Mouse (Mus musculus): ENCODE measurements around the gene Tatdn2.

The Tatdn2 gene

DNA sequence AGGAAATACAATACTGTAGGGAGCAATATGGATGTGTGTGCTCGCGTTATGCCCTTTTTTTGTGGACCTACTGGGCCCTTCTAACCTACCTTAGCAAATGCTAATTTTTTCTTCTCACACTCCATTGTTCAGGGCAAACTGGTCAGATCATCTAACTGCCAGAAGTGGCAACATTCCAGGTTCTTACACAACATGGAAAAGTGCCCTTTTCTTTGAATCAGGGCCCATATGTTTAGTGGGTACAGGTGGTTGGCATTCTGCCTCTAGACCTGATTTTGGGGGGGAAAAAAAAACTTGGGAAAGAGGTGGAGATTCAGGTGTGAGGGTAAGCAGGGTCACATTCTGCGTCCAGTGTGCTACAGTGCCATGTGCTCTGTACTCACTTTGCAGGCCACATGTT is 20.7 kb downstream of the Tatdn2 start:
- Histone ChIP-seq H3K27me3 (ENCODE audit: control insufficient read depth, insufficient read depth, low read length, poor library complexity, severe bottlenecking) (no peaks in the 10 kb centered on the region), H3K36me3 (ENCODE audit: control insufficient read depth, insufficient read depth, low read length, poor library complexity, severe bottlenecking) (peaks cover 4% of the 10 kb centered on the region; the same call in 1 of the 2 replicates)
- no peak for DNase-seq (ENCODE audit: low read depth, low spot score)

GRCm38 (mm10) chr6:113719878-113720277 is 23.0 kb downstream of the Tatdn2 start, which contains the start of gene Ghrl:
Gene Ghrl (minus strand): TSS chr6:113719880.
- peaks cover 5% of the 10 kb centered on the region; the same call in 1 of the 2 replicates for H3K36me3 ChIP-seq (ENCODE audit: control insufficient read depth, insufficient read depth, low read length, poor library complexity, severe bottlenecking)
- no peaks in the 10 kb centered on the region for H3K27me3 ChIP-seq (ENCODE audit: control insufficient read depth, insufficient read depth, low read length, poor library complexity, severe bottlenecking)
- no peak for DNase-seq (ENCODE audit: low read depth, low spot score)

- Histone ChIP-seq H3K27me3 (ENCODE audit: control insufficient read depth, insufficient read depth, low read length, poor library complexity, severe bottlenecking) (no peaks in the 10 kb centered on the region), H3K36me3 (ENCODE audit: control insufficient read depth, insufficient read depth, low read length, poor library complexity, severe bottlenecking) (peaks cover 8% of the 10 kb centered on the region)
- no peak for DNase-seq (ENCODE audit: low read depth, low spot score)
These were observed 24.2 kb downstream of the Tatdn2 start for GRCm38 (mm10) chr6:113721061-113721460.

- DNase-seq (ENCODE audit: low read depth, low spot score), result no peak
- Histone ChIP-seq H3K36me3 (ENCODE audit: control insufficient read depth, insufficient read depth, low read length, poor library complexity, severe bottlenecking) (peaks cover 29% of the 10 kb centered on the region), H3K27me3 (ENCODE audit: control insufficient read depth, insufficient read depth, low read length, poor library complexity, severe bottlenecking) (no peaks in the 10 kb centered on the region)
These were observed 31.3 kb downstream of the Tatdn2 start for GRCm38 (mm10) chr6:113728181-113728580.

DNA sequence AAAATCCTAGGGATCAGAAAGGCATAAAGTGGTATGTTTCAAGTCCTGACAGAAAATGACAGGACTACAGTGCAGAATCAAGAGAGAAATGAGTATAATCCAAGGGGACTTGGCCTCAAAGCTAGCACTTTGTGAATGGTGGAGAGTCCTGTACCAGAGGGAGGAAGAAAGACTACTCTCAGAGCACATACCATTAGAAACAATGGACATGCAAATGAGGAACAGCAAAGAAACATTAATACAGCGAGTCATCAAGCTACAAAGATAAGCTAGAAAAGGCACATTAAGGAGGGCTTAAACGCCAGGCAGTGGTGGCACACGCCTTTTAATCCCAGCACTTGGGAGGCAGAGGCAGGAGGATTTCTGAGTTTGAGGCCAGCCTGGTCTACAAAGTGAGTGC is 34.4 kb downstream of the Tatdn2 start:
- Histone ChIP-seq H3K27me3 (ENCODE audit: control insufficient read depth, insufficient read depth, low read length, poor library complexity, severe bottlenecking) (no peaks in the 10 kb centered on the region), H3K36me3 (ENCODE audit: control insufficient read depth, insufficient read depth, low read length, poor library complexity, severe bottlenecking) (peaks cover 27% of the 10 kb centered on the region)
- DNase-seq (ENCODE audit: low read depth, low spot score), result no peak

DNA sequence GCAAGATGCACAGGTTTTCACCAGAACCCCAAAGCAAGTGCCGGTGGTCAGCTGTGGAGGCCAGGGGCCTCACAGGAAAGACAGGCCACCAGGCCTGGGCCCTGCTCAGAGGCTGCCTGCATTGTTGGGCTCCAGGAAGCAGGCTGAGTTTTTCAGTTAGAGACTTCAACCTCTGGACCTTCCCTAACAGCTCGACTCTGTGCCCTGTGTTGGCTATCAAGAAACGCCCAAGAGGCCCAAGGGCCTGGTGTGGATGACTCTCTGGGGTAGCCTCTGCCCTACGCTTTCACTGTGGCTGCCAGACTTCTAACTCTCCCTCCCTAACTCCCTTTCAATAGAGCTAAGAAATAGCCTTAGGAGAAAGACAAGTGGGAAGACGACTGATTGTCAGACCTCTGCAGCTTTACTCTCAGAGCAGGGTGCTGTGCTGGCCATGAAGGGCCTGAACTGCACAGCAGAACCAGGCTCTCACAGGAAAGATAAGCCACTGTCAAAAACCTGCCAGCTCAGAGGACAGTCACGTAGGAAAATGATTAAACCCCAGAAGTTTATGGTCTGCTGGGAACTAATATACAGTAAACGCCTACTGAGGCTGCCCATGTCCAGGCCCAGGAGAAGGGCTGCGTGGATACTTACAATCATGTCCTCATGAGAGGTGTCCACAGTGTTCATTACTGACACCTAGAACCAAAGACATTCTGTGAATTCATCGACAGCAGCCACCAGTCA is 40.6 kb downstream of the Tatdn2 start:
- DNase-seq (ENCODE audit: low read depth, low spot score), result no peak
- Histone ChIP-seq H3K27me3 (ENCODE audit: control insufficient read depth, insufficient read depth, low read length, poor library complexity, severe bottlenecking) (no peaks in the 10 kb centered on the region), H3K36me3 (ENCODE audit: control insufficient read depth, insufficient read depth, low read length, poor library complexity, severe bottlenecking) (peaks cover 8% of the 10 kb centered on the region)

GRCm38 (mm10) chr6:113740236-113741217 is 43.7 kb downstream of the Tatdn2 start, which contains the start of gene Sec13:
Gene Sec13 (minus strand): TSS chr6:113740743.
- H3K27me3 ChIP-seq (ENCODE audit: control insufficient read depth, insufficient read depth, low read length, poor library complexity, severe bottlenecking), result no peaks in the 10 kb centered on the region
- peaks cover 2% of the 10 kb centered on the region for H3K36me3 ChIP-seq (ENCODE audit: control insufficient read depth, insufficient read depth, low read length, poor library complexity, severe bottlenecking)
- DNase-seq (ENCODE audit: low read depth, low spot score), result peak; percentile 89

- no peak for DNase-seq (ENCODE audit: low read depth, low spot score)
- H3K27me3 ChIP-seq (ENCODE audit: control insufficient read depth, insufficient read depth, low read length, poor library complexity, severe bottlenecking), result no peaks in the 10 kb centered on the region
- H3K36me3 ChIP-seq (ENCODE audit: control insufficient read depth, insufficient read depth, low read length, poor library complexity, severe bottlenecking), result no peaks in the 10 kb centered on the region
These were observed 44.6 kb downstream of the Tatdn2 start for GRCm38 (mm10) chr6:113741425-113741824.

DNA sequence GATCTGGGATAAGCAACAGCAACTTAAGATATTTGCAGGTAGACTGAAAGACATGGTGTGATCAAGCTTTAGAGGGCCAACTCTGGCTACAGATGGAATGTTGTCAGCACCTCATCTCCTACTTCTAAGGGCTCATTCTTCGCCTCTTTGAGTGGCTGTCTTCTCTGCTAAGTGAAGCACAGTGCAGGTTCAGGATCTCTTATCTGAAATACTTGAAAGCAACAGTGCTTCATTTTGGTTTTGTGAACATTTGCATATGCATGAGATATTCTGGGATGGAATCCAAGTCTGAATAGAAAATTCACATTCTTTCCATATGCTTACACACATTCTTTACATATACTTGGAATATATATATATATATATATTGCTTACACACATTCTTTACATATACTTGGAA is 45.5 kb downstream of the Tatdn2 start:
- no peaks in the 10 kb centered on the region for H3K36me3 ChIP-seq (ENCODE audit: control insufficient read depth, insufficient read depth, low read length, poor library complexity, severe bottlenecking)
- DNase-seq (ENCODE audit: low read depth, low spot score), result no peak
- no peaks in the 10 kb centered on the region for H3K27me3 ChIP-seq (ENCODE audit: control insufficient read depth, insufficient read depth, low read length, poor library complexity, severe bottlenecking)

GRCm38 (mm10) chr6:113743111-113743510 is 46.3 kb downstream of the Tatdn2 start:
- no peaks in the 10 kb centered on the region for H3K36me3 ChIP-seq (ENCODE audit: control insufficient read depth, insufficient read depth, low read length, poor library complexity, severe bottlenecking)
- DNase-seq (ENCODE audit: low read depth, low spot score), result no peak
- H3K27me3 ChIP-seq (ENCODE audit: control insufficient read depth, insufficient read depth, low read length, poor library complexity, severe bottlenecking), result no peaks in the 10 kb centered on the region

DNA sequence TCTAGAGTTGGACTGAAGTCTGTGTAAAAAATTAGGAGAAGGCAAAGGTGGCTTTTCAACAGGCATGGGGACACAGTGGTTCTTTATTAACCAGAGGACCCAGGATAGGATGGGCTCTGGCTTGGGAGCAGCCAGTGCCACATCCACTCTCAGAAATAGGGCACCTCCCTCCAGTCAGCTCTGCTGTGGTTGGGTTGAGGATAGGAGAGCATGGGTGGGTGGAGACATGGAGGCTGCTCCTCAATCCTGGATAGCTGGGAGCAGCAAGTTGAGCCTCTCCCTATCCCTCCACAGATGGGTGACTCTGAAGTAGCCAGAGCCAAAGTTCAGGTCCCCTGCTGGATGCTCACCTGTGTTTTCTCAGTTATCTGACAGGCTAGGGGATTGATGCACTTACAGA is 48.3 kb downstream of the Tatdn2 start:
- H3K36me3 ChIP-seq (ENCODE audit: control insufficient read depth, insufficient read depth, low read length, poor library complexity, severe bottlenecking), result no peaks in the 10 kb centered on the region
- no peak for DNase-seq (ENCODE audit: low read depth, low spot score)
- no peaks in the 10 kb centered on the region for H3K27me3 ChIP-seq (ENCODE audit: control insufficient read depth, insufficient read depth, low read length, poor library complexity, severe bottlenecking)

- Histone ChIP-seq H3K27me3 (ENCODE audit: control insufficient read depth, insufficient read depth, low read length, poor library complexity, severe bottlenecking) (no peaks in the 10 kb centered on the region), H3K36me3 (ENCODE audit: control insufficient read depth, insufficient read depth, low read length, poor library complexity, severe bottlenecking) (no peaks in the 10 kb centered on the region)
- DNase-seq (ENCODE audit: low read depth, low spot score), result no peak
These were observed 50.4 kb downstream of the Tatdn2 start for GRCm38 (mm10) chr6:113747284-113747683.

DNA sequence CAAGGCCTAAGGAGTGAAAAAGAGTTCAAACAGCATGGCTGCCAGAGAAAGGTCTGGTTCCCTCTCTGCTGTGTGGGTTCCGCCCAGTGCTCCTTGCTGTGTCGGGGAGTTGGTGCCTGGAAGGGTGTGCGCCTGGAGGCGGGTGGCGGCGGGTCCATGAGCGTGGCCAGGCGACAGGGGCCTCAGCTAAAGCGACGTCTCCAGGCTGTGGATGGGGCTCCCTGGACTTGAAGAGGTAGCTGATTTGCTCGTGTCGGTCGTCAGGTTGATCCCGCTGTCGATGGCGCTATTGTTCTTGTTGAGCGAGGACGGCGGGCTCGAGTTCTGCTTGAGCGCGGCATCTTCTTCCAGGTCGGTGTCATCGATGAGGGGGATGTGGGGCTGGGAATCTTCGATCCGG is 51.5 kb downstream of the Tatdn2 start:
- Histone ChIP-seq H3K27me3 (ENCODE audit: control insufficient read depth, insufficient read depth, low read length, poor library complexity, severe bottlenecking) (no peaks in the 10 kb centered on the region), H3K36me3 (ENCODE audit: control insufficient read depth, insufficient read depth, low read length, poor library complexity, severe bottlenecking) (no peaks in the 10 kb centered on the region)
- DNase-seq (ENCODE audit: low read depth, low spot score), result no peak

GRCm38 (mm10) chr6:113749119-113749685 is 52.4 kb downstream of the Tatdn2 start:
- H3K27me3 ChIP-seq (ENCODE audit: control insufficient read depth, insufficient read depth, low read length, poor library complexity, severe bottlenecking), result no peaks in the 10 kb centered on the region
- no peak for DNase-seq (ENCODE audit: low read depth, low spot score)
- no peaks in the 10 kb centered on the region for H3K36me3 ChIP-seq (ENCODE audit: control insufficient read depth, insufficient read depth, low read length, poor library complexity, severe bottlenecking)

Data from splenic B cell, adult 2 months (primary cell).